Mouse (Mus musculus): ENCODE data around the gene Ppp2r5a. TPM values are rescaled to one million over a fixed set of nuclear protein-coding genes. Genes with fewer than 3 reads are reported as not detected.
A peak's percentile ranks its signal among the peaks of the same experiment; 100 is the strongest.

The Ppp2r5a gene
- polyA plus RNA-seq, 1 experiment from 2014 or later = 24.8 TPM

GRCm38 (mm10) chr1:191402506-191402905, 566 bp downstream of the Ppp2r5a start:
- H3K27ac ChIP-seq (replicated peaks; ENCODE audit: low read depth, low read length) = no peak overlapping the region
- 49% methylated on average over 7 of the region's 7 CpGs for WGBS
- no peaks in the 10 kb centered on the region for H3K27me3 ChIP-seq (ENCODE audit: control insufficient read depth, insufficient read depth, low read length)
- H3K9ac ChIP-seq (replicated peaks; ENCODE audit: low read length) = no peak overlapping the region
- no peak overlapping the region for H3K4me3 ChIP-seq (ENCODE audit: low read depth, low read length)
- H3K9me3 ChIP-seq (replicated peaks; ENCODE audit: control insufficient read depth, low read length) = no peaks in the 10 kb centered on the region
- ATAC-seq (replicated peaks; ENCODE audit: insufficient number of reproducible peaks, low FRiP score, low TSS enrichment, low read depth) (no peak), DNase-seq (ENCODE audit: low spot score) (no peak)
- H3K4me1 ChIP-seq (ENCODE audit: control insufficient read depth, insufficient read depth, low read length) = no peaks in the 10 kb centered on the region
- H3K4me2 ChIP-seq (ENCODE audit: low read depth, low read length) = no peak overlapping the region
- H3K36me3 ChIP-seq (replicated peaks; ENCODE audit: control insufficient read depth, insufficient read depth, low read depth, low read length) = no peaks in the 10 kb centered on the region; the same call in 1 of the 2 replicates

GRCm38 (mm10) chr1:191396897-191397849, 5.9 kb downstream of the Ppp2r5a start:
- Histone ChIP-seq H3K27me3 (ENCODE audit: control insufficient read depth, insufficient read depth, low read length) (no peaks in the 10 kb centered on the region), H3K9ac (replicated peaks; ENCODE audit: low read length) (peak overlapping the region; percentile 82), H3K4me3 (ENCODE audit: low read depth, low read length) (peak overlapping the region; percentile 77), H3K27ac (replicated peaks; ENCODE audit: low read depth, low read length) (peak overlapping the region; percentile 82), H3K9me3 (replicated peaks; ENCODE audit: control insufficient read depth, low read length) (no peaks in the 10 kb centered on the region), H3K4me2 (ENCODE audit: low read depth, low read length) (peak overlapping the region; percentile 79), H3K36me3 (replicated peaks; ENCODE audit: control insufficient read depth, insufficient read depth, low read depth, low read length) (no peaks in the 10 kb centered on the region), H3K4me1 (ENCODE audit: control insufficient read depth, insufficient read depth, low read length) (no peaks in the 10 kb centered on the region)
- DNase-seq (ENCODE audit: low spot score) = peak; percentile 100
- ATAC-seq (replicated peaks; ENCODE audit: insufficient number of reproducible peaks, low FRiP score, low TSS enrichment, low read depth) = peak; percentile 98
- WGBS = under 1% methylated on average over 70 of the region's 82 CpGs

- DNase-seq (ENCODE audit: low spot score) (peak; percentile 54), ATAC-seq (replicated peaks; ENCODE audit: insufficient number of reproducible peaks, low FRiP score, low TSS enrichment, low read depth) (peak; percentile 25)
- WGBS = under 1% methylated on average over 18 of the region's 74 CpGs
- Histone ChIP-seq H3K4me1 (ENCODE audit: control insufficient read depth, insufficient read depth, low read length) (no peaks in the 10 kb centered on the region), H3K27me3 (ENCODE audit: control insufficient read depth, insufficient read depth, low read length) (no peaks in the 10 kb centered on the region), H3K4me3 (ENCODE audit: low read depth, low read length) (peak overlapping the region; percentile 77), H3K27ac (replicated peaks; ENCODE audit: low read depth, low read length) (peak overlapping the region; percentile 82), H3K9ac (replicated peaks; ENCODE audit: low read length) (peak overlapping the region; percentile 82), H3K9me3 (replicated peaks; ENCODE audit: control insufficient read depth, low read length) (no peaks in the 10 kb centered on the region), H3K36me3 (replicated peaks; ENCODE audit: control insufficient read depth, insufficient read depth, low read depth, low read length) (no peaks in the 10 kb centered on the region), H3K4me2 (ENCODE audit: low read depth, low read length) (peak overlapping the region; percentile 79)
These were observed 6.6 kb downstream of the Ppp2r5a start for GRCm38 (mm10) chr1:191396446-191396845.

- Histone ChIP-seq H3K4me2 (ENCODE audit: low read depth, low read length) (peak overlapping the region; percentile 79), H3K36me3 (replicated peaks; ENCODE audit: control insufficient read depth, insufficient read depth, low read depth, low read length) (no peaks in the 10 kb centered on the region), H3K4me3 (ENCODE audit: low read depth, low read length) (peak overlapping the region; percentile 77), H3K27ac (replicated peaks; ENCODE audit: low read depth, low read length) (peak overlapping the region; percentile 82), H3K27me3 (ENCODE audit: control insufficient read depth, insufficient read depth, low read length) (no peaks in the 10 kb centered on the region), H3K9ac (replicated peaks; ENCODE audit: low read length) (peak overlapping the region; percentile 82), H3K4me1 (ENCODE audit: control insufficient read depth, insufficient read depth, low read length) (no peaks in the 10 kb centered on the region), H3K9me3 (replicated peaks; ENCODE audit: control insufficient read depth, low read length) (no peaks in the 10 kb centered on the region)
- DNase-seq (ENCODE audit: low spot score) (peak; percentile 41), ATAC-seq (replicated peaks; ENCODE audit: insufficient number of reproducible peaks, low FRiP score, low TSS enrichment, low read depth) (no peak)
- 1% methylated on average over 31 of the region's 43 CpGs for WGBS
These were observed 7.1 kb downstream of the Ppp2r5a start for GRCm38 (mm10) chr1:191395871-191396433.

GRCm38 (mm10) chr1:191395200-191395599, 7.9 kb downstream of the Ppp2r5a start:
- H3K36me3 ChIP-seq (replicated peaks; ENCODE audit: control insufficient read depth, insufficient read depth, low read depth, low read length) = no peaks in the 10 kb centered on the region
- no peaks in the 10 kb centered on the region for H3K9me3 ChIP-seq (replicated peaks; ENCODE audit: control insufficient read depth, low read length)
- peak overlapping the region; percentile 77 for H3K4me3 ChIP-seq (ENCODE audit: low read depth, low read length)
- WGBS = 48% methylated on average over 1 of the region's 1 CpGs
- H3K27ac ChIP-seq (replicated peaks; ENCODE audit: low read depth, low read length) = no peak overlapping the region
- DNase-seq (ENCODE audit: low spot score) (no peak), ATAC-seq (replicated peaks; ENCODE audit: insufficient number of reproducible peaks, low FRiP score, low TSS enrichment, low read depth) (no peak)
- H3K27me3 ChIP-seq (ENCODE audit: control insufficient read depth, insufficient read depth, low read length) = no peaks in the 10 kb centered on the region
- H3K4me2 ChIP-seq (ENCODE audit: low read depth, low read length) = peak overlapping the region; percentile 79
- H3K9ac ChIP-seq (replicated peaks; ENCODE audit: low read length) = no peak overlapping the region
- no peaks in the 10 kb centered on the region for H3K4me1 ChIP-seq (ENCODE audit: control insufficient read depth, insufficient read depth, low read length)

- no peak for ATAC-seq (replicated peaks; ENCODE audit: insufficient number of reproducible peaks, low FRiP score, low TSS enrichment, low read depth)
- WGBS = 63% methylated on average over 2 of the region's 2 CpGs
These were observed 8.9 kb downstream of the Ppp2r5a start for GRCm38 (mm10) chr1:191394126-191394525.

GRCm38 (mm10) chr1:191393536-191393935, 9.5 kb downstream of the Ppp2r5a start:
- Histone ChIP-seq H3K4me2 (ENCODE audit: low read depth, low read length) (no peak overlapping the region), H3K4me3 (ENCODE audit: low read depth, low read length) (no peak overlapping the region), H3K9ac (replicated peaks; ENCODE audit: low read length) (no peak overlapping the region), H3K9me3 (replicated peaks; ENCODE audit: control insufficient read depth, low read length) (no peaks in the 10 kb centered on the region), H3K36me3 (replicated peaks; ENCODE audit: control insufficient read depth, insufficient read depth, low read depth, low read length) (no peaks in the 10 kb centered on the region), H3K4me1 (ENCODE audit: control insufficient read depth, insufficient read depth, low read length) (no peaks in the 10 kb centered on the region), H3K27me3 (ENCODE audit: control insufficient read depth, insufficient read depth, low read length) (no peaks in the 10 kb centered on the region), H3K27ac (replicated peaks; ENCODE audit: low read depth, low read length) (no peak overlapping the region)
- no peak for ATAC-seq (replicated peaks; ENCODE audit: insufficient number of reproducible peaks, low FRiP score, low TSS enrichment, low read depth)
- WGBS = 81% methylated on average over 3 of the region's 3 CpGs
- no peak for DNase-seq (ENCODE audit: low spot score)

More at GRCm38 (mm10) chr1:191394126-191394525, 8.9 kb downstream of the Ppp2r5a start:
- no peak overlapping the region for H3K27ac ChIP-seq (replicated peaks; ENCODE audit: low read depth, low read length)
- no peaks in the 10 kb centered on the region for H3K36me3 ChIP-seq (replicated peaks; ENCODE audit: control insufficient read depth, insufficient read depth, low read depth, low read length)
- H3K9ac ChIP-seq (replicated peaks; ENCODE audit: low read length) = no peak overlapping the region
- no peaks in the 10 kb centered on the region for H3K9me3 ChIP-seq (replicated peaks; ENCODE audit: control insufficient read depth, low read length)
- no peak for DNase-seq (ENCODE audit: low spot score)
- no peaks in the 10 kb centered on the region for H3K4me1 ChIP-seq (ENCODE audit: control insufficient read depth, insufficient read depth, low read length)
- H3K4me3 ChIP-seq (ENCODE audit: low read depth, low read length) = no peak overlapping the region
- H3K27me3 ChIP-seq (ENCODE audit: control insufficient read depth, insufficient read depth, low read length) = no peaks in the 10 kb centered on the region
- no peak overlapping the region for H3K4me2 ChIP-seq (ENCODE audit: low read depth, low read length)

- Histone ChIP-seq H3K9ac (replicated peaks; ENCODE audit: low read length) (no peak overlapping the region), H3K4me2 (ENCODE audit: low read depth, low read length) (no peak overlapping the region), H3K4me1 (ENCODE audit: control insufficient read depth, insufficient read depth, low read length) (no peaks in the 10 kb centered on the region), H3K4me3 (ENCODE audit: low read depth, low read length) (no peak overlapping the region), H3K9me3 (replicated peaks; ENCODE audit: control insufficient read depth, low read length) (no peaks in the 10 kb centered on the region), H3K27me3 (ENCODE audit: control insufficient read depth, insufficient read depth, low read length) (no peaks in the 10 kb centered on the region), H3K27ac (replicated peaks; ENCODE audit: low read depth, low read length) (no peak overlapping the region), H3K36me3 (replicated peaks; ENCODE audit: control insufficient read depth, insufficient read depth, low read depth, low read length) (no peaks in the 10 kb centered on the region)
- no peak for ATAC-seq (replicated peaks; ENCODE audit: insufficient number of reproducible peaks, low FRiP score, low TSS enrichment, low read depth)
- 29% methylated on average over 3 of the region's 3 CpGs for WGBS
- DNase-seq (ENCODE audit: low spot score) = peak; percentile 76
These were observed 11.8 kb downstream of the Ppp2r5a start for GRCm38 (mm10) chr1:191391311-191391710.

All from embryonic facial prominence, embryonic 11.5 days (tissue).